Mouse (Mus musculus) c-Kit-positive CD71-negative TER-119-negative erythroid progenitor cells, embryonic 14.5 days (primary cell): Measurements from ENCODE around the gene Arhgap45.

ENCODE experiments used
- DNase-seq: peaks from one replicate; pipeline ENCODE4 v3.0.0-alpha.2; 2013; ENCODE audit warnings: low read depth

Arhgap45 gene

DNA sequence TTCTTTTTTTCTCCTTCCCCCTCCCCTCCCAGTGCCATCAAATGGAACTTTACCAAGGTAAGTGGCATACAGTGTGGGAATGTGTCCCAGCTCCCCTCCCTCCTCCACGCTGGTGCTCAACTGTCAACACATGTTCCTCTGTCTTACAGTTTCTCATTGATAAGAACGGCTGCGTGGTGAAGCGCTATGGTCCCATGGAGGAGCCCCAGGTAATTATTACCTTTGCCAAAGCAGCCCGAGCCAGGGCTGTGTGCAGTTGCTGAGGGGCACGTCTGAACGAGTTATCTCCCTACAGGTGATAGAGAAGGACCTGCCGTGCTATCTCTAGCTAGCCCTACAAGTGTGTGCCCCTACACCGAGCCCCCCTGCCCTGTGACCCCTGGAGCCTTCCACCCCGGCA, 39.4 kb downstream of the Arhgap45 start:
- no peak for DNase-seq

DNA sequence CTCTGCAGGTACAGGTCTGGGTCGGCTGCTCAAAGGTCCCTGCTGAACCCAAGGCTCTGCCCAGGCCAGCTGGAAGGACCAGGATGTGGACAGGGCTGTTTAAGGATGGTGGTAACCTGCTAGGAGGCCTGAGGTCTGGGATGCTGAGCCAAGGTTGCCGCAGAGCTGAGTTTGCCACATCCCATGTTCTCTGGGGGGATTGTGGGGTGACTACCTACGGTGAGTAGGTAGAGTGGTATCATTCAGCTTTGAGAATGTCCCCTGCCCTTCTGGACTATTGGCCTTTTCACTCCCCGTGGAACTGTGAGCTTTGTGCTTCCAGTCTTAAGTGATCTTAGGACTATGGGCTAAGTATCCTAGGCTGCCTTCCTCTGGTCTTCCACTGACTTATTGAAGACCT, 40.1 kb downstream of the Arhgap45 start:
- no peak for DNase-seq

DNA sequence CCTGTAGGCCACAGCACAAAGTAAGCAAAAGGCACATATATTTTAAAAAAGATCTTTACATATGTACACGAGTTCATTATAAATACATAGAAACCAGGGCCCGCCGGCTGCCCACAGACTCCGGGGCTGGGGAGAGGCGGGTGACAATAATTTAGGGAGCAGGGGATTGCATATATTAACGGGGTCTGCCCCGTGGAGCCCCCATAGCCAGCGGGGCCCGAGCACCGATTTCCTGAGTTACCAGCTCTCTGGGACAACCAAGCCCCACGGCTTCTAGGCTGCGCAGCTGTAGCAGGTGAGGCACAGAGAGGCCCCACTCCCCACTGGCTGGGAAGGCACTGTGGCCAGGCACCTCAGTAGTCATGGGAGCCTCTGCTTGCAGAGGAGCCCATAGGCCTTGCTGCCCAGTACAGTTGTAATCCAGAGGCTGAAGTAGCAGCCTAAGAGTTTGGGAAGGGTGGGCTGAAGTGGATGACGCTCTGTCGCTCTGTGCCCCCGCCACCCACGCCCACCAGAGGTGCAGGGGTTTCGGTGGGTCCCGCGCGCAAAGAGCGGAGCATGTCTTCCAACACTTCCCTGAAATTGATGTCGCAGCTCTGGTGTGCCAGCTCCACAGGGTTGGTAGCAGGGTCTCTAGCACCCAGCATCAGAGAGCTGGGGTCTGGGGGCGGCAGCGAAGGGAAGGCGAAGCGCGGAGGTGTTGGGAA, 40.7 kb downstream of the Arhgap45 start:
- no peak for DNase-seq

DNA sequence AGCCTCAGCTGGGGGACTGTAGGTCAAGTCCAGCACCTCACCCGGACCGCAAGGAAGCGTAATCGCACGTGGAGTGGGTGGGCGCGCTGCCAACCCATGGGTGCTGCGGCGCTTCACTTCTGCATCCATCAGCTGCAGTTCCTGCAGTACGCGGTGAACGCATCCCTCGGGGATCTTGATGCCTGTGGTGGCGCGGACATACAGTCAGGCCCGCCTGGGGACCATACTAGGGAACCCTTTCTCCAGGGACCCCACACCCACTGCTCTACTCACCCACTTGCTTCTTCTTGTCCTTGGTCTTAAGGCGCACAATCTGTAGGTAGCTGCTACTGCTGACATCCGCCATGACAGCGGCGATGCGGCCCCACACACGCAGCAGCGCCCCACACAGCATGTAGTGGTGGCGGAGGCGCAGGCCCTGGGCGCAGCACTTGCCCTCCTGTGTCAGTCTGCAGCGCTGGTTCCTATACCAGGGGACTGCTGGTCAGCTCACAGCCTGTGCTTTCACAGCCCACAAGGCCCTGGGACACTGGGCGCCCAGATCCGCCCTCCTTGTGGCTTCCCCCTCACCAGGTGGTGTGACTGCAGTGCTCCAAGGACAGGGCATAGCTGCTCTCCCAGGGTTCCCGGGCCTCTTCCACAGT, 41.4 kb downstream of the Arhgap45 start:
- no peak for DNase-seq

DNA sequence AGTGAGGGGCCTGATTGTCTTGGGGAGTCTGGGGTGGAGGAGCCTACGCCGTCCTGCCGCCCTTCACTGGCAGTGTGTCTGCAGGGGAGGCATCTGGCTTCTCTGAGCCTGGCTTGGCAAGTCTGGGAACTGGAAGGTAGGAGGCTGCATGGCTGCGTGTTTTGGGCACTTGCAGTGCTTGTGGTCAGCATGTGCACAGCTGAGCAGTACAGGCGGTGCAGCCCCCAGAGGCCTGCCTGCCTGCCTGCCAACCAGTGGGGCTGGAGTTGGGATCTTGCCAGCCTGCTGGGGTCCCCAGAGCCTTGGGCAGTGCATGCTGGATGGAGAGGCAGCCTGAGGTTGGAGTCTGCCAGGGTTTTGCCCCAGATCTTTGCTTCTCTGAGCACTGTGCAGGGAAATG, 46.7 kb downstream of the Arhgap45 start:
- DNase-seq: no peak

DNA sequence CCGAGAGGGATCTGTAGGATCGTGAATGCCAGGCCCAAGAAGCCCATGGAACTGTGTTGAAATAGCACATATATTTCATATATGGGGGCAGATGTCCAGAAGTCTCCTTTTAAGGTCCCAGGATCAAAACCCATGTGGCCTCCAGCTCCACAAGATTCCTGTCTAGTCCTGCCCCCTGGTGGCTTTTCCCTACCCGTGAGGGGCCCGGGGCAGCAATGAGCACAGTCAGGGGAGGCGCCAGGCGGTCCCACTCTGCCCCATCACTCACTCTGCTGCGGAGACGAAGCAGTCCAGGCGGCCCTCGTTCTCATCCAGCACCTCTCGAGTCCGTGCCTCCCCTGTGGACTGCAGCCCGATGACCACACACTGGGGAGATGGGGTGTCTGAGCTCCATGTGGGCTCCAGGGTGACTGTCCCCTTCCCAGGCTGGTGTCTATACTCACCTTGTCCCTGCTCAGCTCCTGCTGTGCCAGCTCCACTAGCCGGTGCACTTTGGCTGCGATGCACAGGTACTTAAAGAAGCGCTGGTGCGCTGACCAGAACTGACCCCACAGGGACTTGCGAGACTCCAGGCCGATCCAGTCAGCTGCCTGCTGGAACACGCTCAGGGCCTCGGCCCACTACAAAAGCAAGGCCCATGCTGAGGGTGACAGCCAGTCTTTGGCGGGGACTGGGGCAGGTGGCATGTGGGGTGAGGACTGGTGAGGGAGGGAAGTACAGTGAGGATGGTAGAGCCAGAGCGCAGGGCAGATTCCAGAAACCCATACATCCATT, 47.6 kb downstream of the Arhgap45 start:
- DNase-seq: no peak

DNA sequence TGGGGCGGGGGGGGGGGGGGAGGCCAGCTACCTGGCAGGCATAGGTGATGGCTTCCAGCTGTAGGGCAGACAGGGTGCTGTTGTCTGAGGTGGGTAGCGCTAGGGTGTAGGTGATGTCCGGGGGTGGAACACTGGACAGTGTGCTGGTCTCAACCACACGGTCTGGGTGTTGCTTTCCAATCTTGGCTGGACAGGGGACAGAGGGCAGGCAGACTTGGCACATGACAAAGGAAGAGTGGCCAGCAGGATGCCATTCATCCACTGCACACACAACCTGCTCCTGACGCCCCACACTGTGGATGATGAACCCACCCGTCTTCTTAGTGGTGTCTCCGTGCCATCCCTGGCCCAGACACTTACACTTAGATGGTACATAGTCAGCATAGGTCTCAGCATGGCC, 52.8 kb downstream of the Arhgap45 start:
- no peak for DNase-seq

DNA sequence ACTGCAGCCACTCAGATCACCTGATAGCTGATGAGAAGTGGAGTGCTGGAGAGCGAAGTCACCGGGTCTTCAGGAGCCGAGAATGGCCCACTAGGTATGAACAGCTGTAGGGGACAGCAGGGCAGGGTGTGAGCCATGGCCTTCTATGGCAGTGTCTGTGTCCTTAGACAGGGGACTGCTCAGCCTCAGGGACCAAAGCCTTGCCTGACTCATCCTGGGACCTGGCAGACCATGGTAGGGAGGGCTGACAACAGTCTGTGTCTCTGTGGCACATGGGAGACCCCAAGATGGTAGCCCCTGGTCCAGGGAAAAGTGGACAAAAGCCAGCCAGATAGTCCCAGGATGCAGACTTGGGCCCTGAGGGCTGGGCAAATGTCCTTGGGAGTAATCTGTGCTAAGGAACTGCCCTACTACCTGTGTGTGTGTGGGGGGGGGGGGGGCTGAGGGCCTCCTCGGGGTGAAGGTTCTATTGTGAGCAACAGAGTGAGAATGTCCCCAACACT, 53.5 kb downstream of the Arhgap45 start:
- no peak for DNase-seq

DNA sequence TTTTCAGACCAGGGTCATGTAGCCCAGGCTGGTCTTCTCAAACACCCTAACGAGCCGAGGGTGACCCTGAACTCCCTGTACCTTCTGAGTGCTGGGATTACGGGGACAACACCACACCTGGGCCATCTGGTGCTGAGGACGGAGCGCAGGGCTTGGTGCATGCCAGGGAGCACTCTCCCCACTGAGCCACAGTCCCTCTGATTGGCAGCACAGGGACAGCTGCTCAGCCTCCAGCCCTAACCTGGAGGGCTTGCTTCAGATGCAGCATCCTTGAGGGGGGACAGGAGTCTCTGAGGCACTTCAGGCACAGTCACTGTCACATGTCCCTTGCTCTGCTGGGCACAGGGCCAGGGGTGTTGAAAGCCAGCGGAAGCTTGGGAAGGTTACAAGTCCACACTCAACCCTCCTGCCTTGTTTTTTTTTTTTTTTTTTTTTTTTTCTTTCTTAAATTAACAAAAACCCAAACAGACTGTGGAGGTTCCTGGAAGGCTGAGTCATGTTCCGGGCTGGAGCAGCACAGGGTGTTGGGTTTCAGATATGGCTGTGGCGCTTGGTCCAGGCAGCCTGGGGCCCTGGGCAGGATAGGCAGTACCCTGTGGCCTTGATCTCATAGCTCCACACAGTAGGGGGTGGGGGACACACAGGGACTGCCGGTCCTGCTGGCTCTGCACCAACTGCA, 54.5 kb downstream of the Arhgap45 start:
- DNase-seq: no peak

DNA sequence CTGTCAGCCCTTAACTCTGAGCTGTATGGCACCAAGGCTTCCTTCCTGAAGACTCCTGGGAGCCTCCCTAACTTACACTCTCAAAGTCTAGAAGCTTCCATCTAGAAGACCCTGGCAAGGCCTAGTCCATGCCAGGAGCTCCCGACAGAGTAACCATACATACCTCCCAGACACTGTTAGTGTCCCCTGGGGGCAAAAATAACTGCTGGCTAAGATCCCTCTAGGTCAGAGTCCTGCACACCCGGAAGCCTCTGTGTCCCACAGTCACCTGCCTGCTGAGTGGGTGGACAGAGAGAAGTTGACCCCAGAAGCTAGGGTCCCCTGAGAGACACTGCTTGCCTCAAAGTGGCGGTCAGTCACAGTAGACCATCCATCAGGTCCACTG, 55.1 kb downstream of the Arhgap45 start:
- no peak for DNase-seq

DNA sequence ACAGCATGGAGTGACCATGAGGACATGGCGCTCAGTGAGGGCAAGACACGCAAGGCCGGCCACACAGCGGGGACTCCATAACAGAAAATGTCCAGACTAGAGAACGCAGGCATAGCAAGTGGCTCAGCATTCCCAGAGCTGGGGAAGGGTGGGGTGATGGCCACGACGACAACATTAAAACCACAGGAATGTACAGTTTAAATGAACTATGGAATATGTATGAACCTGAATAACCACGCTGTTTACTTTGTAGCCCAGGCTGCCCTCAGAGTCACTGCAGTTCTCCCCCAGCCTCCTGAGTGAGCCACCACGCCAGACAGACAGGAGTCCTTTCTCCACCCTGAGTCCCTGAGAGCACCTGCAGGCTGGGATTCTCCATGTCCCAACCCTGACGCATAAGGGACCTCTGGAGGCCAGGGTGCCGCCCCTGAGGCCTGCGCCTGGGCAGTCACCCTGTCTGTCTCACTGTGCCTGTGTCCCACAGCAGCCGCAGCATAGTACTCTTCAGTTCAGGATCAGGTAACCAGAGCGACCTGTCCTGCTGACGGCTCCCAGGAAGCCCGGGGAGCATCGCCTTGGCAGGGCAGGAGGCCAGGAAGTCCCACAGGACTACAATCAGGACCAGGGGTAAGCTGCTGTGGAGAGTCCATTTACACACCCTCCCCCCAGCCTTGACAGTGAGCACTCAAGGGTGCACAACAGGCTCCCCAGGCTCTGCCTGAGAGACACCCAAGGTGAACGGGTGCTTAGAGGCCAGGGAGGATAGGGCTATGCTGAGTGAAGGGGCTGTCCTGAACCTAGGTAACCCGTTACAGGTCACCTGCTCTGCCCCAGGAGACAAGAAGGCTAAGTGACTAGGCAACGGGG, 56.4 kb downstream of the Arhgap45 start:
- DNase-seq: no peak

DNA sequence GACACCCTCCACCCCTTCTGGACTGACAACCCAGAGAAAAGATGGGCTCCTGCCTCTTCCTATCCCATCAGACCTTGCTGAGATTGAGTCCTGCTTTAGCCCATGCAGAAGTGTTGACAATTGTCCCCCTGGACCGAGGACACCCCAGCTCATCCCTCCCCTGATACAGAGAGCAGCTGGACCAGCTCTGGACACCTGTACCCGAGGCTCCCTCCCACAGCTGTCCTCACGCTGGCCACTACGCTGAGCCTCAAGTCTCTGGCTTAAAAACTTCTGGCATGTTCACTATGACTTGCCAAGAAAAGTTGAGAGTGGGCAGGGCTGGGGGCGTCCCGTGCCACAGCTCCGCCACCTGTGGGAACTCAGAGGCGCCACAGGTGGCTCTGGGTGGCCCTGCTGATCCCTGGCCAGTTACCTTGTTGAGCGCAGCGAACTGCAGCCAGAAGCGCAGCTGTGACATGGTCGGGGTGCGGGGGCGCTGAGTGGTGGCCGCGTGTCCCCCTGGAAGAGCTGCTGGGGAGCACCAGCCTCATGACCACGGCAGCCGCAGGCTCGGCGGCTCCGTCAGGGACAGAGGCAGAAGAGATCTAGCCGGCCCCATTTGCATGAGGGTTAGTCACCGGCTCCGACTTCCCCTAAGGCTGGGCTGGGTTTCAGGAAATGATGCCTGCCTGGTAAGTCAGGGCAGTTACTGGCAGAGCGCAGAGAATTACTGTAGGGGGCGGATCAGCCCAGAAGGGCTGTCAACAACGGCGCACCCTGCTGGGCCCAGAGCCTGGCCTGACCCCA, 58.6 kb downstream of the Arhgap45 start:
- peak; percentile 77 for DNase-seq

DNA sequence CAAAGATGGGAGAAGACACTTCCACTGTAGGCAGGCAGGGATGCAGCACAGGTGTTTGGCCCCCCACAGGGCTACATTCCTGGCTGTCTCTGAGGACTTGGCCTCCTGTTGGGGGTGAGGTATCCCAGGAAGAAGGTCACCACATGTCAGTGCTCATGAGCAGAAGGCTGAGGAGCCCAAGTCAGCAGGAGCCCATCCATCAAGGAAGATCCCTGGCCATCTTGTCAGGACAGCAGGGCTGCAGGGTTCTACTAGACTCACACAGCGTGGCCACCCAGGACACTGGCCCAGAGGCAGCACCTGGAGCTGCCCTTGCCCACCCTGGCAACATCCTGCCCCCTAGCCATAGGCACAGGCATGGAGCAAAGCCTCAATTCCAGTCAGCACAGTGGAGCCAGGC, 59.5 kb downstream of the Arhgap45 start:
- DNase-seq: no peak

DNA sequence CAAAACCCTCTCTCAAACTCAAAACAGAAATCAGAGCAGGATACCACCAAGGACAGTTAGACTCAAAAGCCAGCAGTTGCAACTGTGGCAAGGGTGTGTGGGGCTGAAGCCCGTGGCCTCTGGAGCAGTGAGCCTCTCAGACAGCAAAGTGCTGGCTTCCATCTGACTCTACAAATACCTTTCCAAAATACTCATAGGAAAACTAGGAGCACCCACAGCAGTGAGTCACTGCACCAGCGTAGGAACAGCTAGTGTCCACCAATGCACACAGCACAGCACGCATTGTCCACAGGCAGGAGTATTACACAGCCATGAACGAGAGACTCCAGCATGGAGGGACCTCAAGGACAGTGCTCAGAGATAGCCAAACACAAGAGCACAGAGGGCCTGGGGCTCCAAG, 59.9 kb downstream of the Arhgap45 start:
- DNase-seq: no peak

DNA sequence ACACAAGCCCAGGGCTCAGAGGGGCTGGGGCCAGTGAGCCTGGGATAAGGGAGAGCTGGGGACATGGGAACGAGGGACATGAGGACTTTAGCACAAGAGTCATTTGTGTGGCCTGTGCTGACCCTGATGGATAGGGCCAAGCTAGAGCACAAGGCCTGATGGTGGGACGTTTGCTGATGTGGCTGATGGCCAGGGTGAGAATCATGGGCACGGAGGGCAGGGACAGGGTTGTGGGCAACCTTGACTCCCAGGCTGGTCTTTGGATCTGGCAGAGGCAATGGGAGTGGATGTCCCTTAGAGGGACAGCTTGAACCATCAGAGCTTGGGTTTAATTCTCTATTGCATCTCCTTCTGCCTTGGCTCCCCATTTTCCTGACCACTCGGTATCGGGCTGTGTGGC, 60.9 kb downstream of the Arhgap45 start:
- DNase-seq: no peak

DNA sequence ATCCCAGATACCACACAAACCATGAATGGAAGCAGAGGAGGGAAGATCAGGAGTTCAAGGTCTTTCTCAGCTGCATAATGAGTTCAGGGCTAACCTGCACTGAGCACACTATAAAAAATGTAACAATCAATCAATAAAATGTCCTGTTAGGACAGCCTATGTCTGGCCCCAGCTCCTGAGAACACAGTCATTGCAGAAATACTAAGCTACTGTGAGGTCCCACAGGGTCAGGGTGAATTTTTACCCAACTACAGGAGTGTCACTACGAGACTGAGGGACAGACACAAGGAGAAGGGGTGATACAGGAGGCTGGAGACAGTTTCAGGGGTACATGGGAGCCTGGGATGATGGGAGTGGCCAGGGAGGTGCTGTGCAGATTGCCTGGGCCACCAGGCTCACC, 61.9 kb downstream of the Arhgap45 start:
- no peak for DNase-seq

DNA sequence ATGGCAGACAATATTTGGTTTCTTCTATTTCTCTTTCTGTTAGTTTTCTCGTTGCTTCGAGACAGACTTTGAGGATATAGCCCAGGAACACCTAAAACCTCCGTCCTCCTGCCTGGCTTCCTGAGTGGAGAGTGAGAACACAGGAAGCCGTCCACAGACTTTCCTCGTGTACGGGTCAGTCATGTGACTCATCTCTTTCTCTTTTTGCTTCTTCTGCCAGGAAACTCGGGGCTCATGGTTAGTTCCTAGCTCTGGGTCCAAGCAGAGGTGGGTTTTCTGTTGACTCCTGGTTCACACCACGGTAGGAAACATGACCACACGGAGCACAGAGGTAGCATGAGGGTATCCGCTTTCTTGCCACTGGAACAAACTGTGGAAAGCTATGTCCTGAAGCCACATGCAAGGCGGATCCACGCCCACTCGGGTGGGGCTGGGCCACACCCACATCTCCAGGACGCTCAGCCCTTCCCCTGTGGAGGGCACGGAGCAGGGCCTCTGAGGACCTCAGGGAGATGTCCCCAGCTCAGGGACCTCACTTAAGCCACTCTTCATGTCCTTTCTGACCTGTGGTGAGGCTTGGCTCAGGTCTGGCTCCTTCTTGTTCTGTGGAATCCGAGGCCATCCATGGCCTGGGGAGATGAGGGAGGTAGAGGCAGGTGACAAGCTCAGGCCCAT, 64.1 kb downstream of the Arhgap45 start:
- DNase-seq: no peak
